In genomic region chr5:133341973-133342372, GRCm38 (mm10) we compare ENCODE assay signal across 23 mouse cellular contexts.
"Had no signal": no experiment of that assay in that cellular context is flagged by ENCODE, and none has a peak within 500 bp of the region (broad histone marks: within the 10 kb centered on the region; RNA-seq: fewer than 3 reads in every experiment).

No protein-coding gene starts in this region.

- H3K4me1 ChIP-seq: forebrain, embryonic 15.5 days; heart, embryonic 13.5 days; heart, embryonic 15.5 days; hindbrain, embryonic 15.5 days; limb, embryonic 13.5 days; limb, embryonic 15.5 days; liver, embryonic 12.5 days had no signal

- H3K27me3 ChIP-seq: forebrain, embryonic 15.5 days; heart, embryonic 13.5 days; heart, embryonic 15.5 days; hindbrain, embryonic 15.5 days; limb, embryonic 13.5 days; liver, embryonic 12.5 days had no signal

- H3K9me3 ChIP-seq: forebrain, embryonic 15.5 days; heart, embryonic 13.5 days; heart, embryonic 15.5 days; hindbrain, embryonic 15.5 days; limb, embryonic 13.5 days; limb, embryonic 15.5 days had no signal

- H3K9ac ChIP-seq: forebrain, embryonic 15.5 days; forebrain, postnatal 0 days; heart, embryonic 13.5 days; heart, embryonic 15.5 days; hindbrain, embryonic 15.5 days; limb, embryonic 13.5 days; limb, embryonic 15.5 days; liver, embryonic 12.5 days had no signal

- H3K4me2 ChIP-seq: forebrain, embryonic 15.5 days; heart, embryonic 11.5 days; heart, embryonic 13.5 days; heart, embryonic 15.5 days; hindbrain, embryonic 15.5 days; limb, embryonic 13.5 days; limb, embryonic 15.5 days; liver, embryonic 12.5 days had no signal

- H3K27ac ChIP-seq: forebrain, embryonic 15.5 days; heart, adult 2 months; heart, embryonic 13.5 days; heart, embryonic 15.5 days; hindbrain, embryonic 15.5 days; hindbrain, postnatal 0 days; limb, embryonic 13.5 days; limb, embryonic 15.5 days; liver, embryonic 12.5 days had no signal

- ATAC-seq: forebrain, embryonic 15.5 days; forebrain, postnatal 0 days; hindbrain, postnatal 0 days; intestine, embryonic 16.5 days; liver, embryonic 12.5 days had no signal

- H3K4me3 ChIP-seq: forebrain, embryonic 15.5 days; heart, adult 2 months; heart, embryonic 13.5 days; heart, embryonic 15.5 days; hindbrain, embryonic 15.5 days; limb, embryonic 13.5 days; limb, embryonic 15.5 days; liver, embryonic 12.5 days had no signal

- H3K36me3 ChIP-seq: forebrain, embryonic 15.5 days; heart, embryonic 13.5 days; heart, embryonic 15.5 days; hindbrain, embryonic 15.5 days; limb, embryonic 13.5 days; limb, embryonic 15.5 days; liver, embryonic 12.5 days had no signal

- DNase-seq: forebrain, postnatal 0 days; gastrocnemius, postnatal 14 days; gastrocnemius, postnatal 36 days; heart, adult 11 months; heart, adult 2 months; heart, postnatal 14 days; heart, postnatal 36 days; kidney, adult 11 months; kidney, adult 2 months; kidney, postnatal 36 days; layer of hippocampus, adult 9-11 months; layer of hippocampus, postnatal 36 days; left cerebral cortex, postnatal 4 days had no signal
